ENCODE assay signal across 1 mouse cellular context in the genomic region with DNA sequence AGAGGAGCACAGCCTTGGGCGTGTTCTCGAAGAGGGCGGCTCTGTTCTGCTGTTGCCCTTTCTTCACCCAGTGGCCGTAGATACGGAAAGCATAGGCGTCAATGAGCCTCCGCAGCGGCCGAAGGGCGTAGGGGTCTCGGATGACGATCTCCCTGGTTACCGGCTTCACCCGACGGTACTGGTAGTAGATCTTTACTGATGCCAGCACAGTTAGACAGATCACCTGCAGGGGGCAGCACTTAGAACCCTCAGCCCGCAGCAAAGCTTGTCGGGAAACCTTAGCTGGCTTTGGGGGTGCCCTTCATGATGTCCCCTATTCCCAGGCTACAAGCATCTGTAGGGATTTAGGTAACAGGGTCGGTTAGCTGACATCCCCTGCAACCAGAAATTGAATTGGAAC.
TF ChIP-seq lines count a peak whose summit lies in the region.

No protein-coding gene starts in this region.

TF ChIP-seq in myocyte, 11 proteins besides CTCF, POLR2A, EP300 and RAD21:
- peak; percentile 10 for TF ChIP-seq POLR2AphosphoS2 (IDR thresholded peaks at IDR 0.05; ENCODE audit: insufficient read length, low read depth)
- TF ChIP-seq MYOG (IDR thresholded peaks at IDR 0.05; ENCODE audit: control insufficient read depth in 1 of 3, insufficient read depth in 1 of 3, insufficient read length in 2 of 3, low read depth in 2 of 3), result no peak
